In the genomic region with DNA sequence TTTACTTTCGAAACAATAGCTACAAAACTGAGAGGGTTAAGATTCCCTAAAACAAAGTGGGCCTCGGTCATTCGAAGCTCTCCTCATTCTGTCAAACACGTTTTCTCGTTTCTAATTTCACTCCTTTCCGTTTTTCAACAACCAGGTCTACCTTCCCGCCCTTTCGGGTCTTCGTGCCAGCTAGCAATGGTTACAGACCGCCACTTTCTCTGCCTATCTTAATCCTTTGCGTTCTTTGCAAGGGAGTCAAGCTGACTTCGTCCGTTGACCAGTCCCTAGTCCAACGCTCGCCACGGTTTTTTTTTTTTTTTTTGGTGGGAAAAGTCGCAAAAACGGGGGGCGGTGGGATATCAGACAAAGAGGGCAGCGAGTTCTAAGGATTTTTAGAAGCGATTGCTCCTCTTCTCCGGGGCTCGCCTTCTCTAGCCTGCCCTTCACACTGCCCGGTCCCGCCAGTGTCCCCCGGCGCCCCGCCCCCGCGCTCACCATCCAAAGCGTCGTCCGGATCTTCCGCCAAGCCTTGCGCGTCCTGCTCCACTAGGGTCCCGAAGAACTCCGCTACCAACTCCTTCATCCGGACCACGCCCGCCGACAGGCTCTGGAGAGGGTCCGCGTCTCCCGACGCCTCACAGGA, we compare ENCODE assay signal across 9 mouse cellular contexts. TPM values are rescaled to one million over a fixed set of nuclear protein-coding genes. Genes with fewer than 3 reads are reported as not detected.
DNase-seq lines count a peak whose midpoint lies in the region; ATAC-seq and TF ChIP-seq lines count a peak whose summit lies in the region.
"Had no signal": no experiment of that assay in that cellular context is flagged by ENCODE, and none has a peak within 500 bp of the region (broad histone marks: within the 10 kb centered on the region; RNA-seq: fewer than 3 reads in every experiment).

No protein-coding gene starts in this region.

- H3K27ac ChIP-seq in heart, embryonic 12.5 days (ENCODE audit: poor library complexity, severe bottlenecking), result peak overlapping the region; percentile 82
- H3K27ac ChIP-seq in heart, embryonic 14.5 days (replicated peaks in 1 of 2; ENCODE audit: control insufficient read depth in 1 of 2, insufficient read depth in 1 of 2, low read depth in 2 of 2, low read length in 2 of 2), result peak overlapping the region; percentile 88 to 89
- peak overlapping the region; percentile 67 for H3K27ac ChIP-seq in liver, embryonic 14.5 days
- peak overlapping the region; percentile 81 for H3K27ac ChIP-seq in stomach, postnatal 0 days (replicated peaks)

- peak; percentile 86 for ATAC-seq in heart, embryonic 12.5 days (ENCODE audit: insufficient number of reproducible peaks, low FRiP score)
- peak; percentile 83 for ATAC-seq in heart, embryonic 14.5 days (ENCODE audit: insufficient number of reproducible peaks, insufficient read depth, low FRiP score, low read depth)
- ATAC-seq in liver, embryonic 14.5 days (ENCODE audit: insufficient read depth), result peak; percentile 78
- peak; percentile 83 for ATAC-seq in stomach, postnatal 0 days (ENCODE audit: low FRiP score, low TSS enrichment)

- peak overlapping the region; percentile 76 for H3K9ac ChIP-seq in heart, embryonic 12.5 days
- H3K9ac ChIP-seq in heart, embryonic 14.5 days (ENCODE audit: low read length), result peak overlapping the region; percentile 92
- H3K9ac ChIP-seq in liver, embryonic 14.5 days (replicated peaks), result peak overlapping the region; percentile 79
- peak overlapping the region; percentile 60 for H3K9ac ChIP-seq in stomach, postnatal 0 days (ENCODE audit: low read length)

- no peak for DNase-seq in heart, adult 8-10 months (ENCODE audit: low spot score)
- DNase-seq in ZHBTc4 (ENCODE audit: low read depth, low spot score), result peak; percentile 29
- no peak for DNase-seq in liver, embryonic 14.5 days (ENCODE audit: low read depth in 3 of 3, low spot score in 3 of 3)
- DNase-seq in stomach, postnatal 0 days (ENCODE audit: low spot score), result no peak
- DNase-seq in layer of hippocampus, postnatal 14 days (ENCODE audit: low spot score in 2 of 2), result no peak
- DNase-seq in cerebellum, postnatal 14 days, result no peak

- H3K4me3 ChIP-seq in heart, embryonic 12.5 days, result peak overlapping the region; percentile 79
- H3K4me3 ChIP-seq in heart, embryonic 14.5 days (ENCODE audit: control insufficient read depth in 1 of 2, insufficient read depth in 1 of 2, low read depth in 1 of 2, low read length in 2 of 2), result peak overlapping the region; percentile 73 to 87
- H3K4me3 ChIP-seq in liver, embryonic 14.5 days (ENCODE audit: insufficient read depth in 1 of 2, low read depth in 2 of 2, low read length in 2 of 2), result peak overlapping the region; percentile 87 to 96
- peak overlapping the region; percentile 89 for H3K4me3 ChIP-seq in stomach, postnatal 0 days (ENCODE audit: low read depth, low read length)

- H3K9me3 ChIP-seq in heart, embryonic 12.5 days (replicated peaks), result no peaks in the 10 kb centered on the region
- no peaks in the 10 kb centered on the region for H3K9me3 ChIP-seq in heart, embryonic 14.5 days (ENCODE audit: control insufficient read depth, low read length)
- H3K9me3 ChIP-seq in liver, embryonic 14.5 days (ENCODE audit: control insufficient read depth, low read length), result no peaks in the 10 kb centered on the region
- H3K9me3 ChIP-seq in stomach, postnatal 0 days (ENCODE audit: control insufficient read depth, low read length), result no peaks in the 10 kb centered on the region

- peak overlapping the region; percentile 70 for H3K4me2 ChIP-seq in heart, embryonic 12.5 days
- peak overlapping the region; percentile 71 for H3K4me2 ChIP-seq in heart, embryonic 14.5 days (ENCODE audit: low read length)
- peak overlapping the region; percentile 97 for H3K4me2 ChIP-seq in liver, embryonic 14.5 days (ENCODE audit: low read depth)
- H3K4me2 ChIP-seq in stomach, postnatal 0 days (replicated peaks; ENCODE audit: low read depth), result peak overlapping the region; percentile 78

- no peak for TF ChIP-seq CTCF in liver, embryonic 14.5 days (IDR thresholded peaks at IDR 0.05; ENCODE audit: low read depth)
- TF ChIP-seq CTCF in stomach, postnatal 0 days (IDR thresholded peaks at IDR 0.05; ENCODE audit: low read depth), result no peak

- H3K27me3 ChIP-seq in heart, embryonic 12.5 days (replicated peaks), result no peaks in the 10 kb centered on the region
- H3K27me3 ChIP-seq in heart, embryonic 14.5 days (ENCODE audit: control insufficient read depth, insufficient read depth, low read length), result no peaks in the 10 kb centered on the region
- no peaks in the 10 kb centered on the region for H3K27me3 ChIP-seq in liver, embryonic 14.5 days (ENCODE audit: control insufficient read depth, insufficient read depth, low read length)
- H3K27me3 ChIP-seq in stomach, postnatal 0 days (ENCODE audit: control insufficient read depth, insufficient read depth, low read length), result no peaks in the 10 kb centered on the region

- no peak for TF ChIP-seq EP300 in liver, embryonic 14.5 days (IDR thresholded peaks at IDR 0.05; ENCODE audit: low read depth)
- no peak for TF ChIP-seq EP300 in stomach, postnatal 0 days (optimal IDR thresholded peaks at IDR 0.05)

- H3K4me1 ChIP-seq in heart, embryonic 12.5 days (replicated peaks), result peaks cover 27% of the 10 kb centered on the region
- peaks cover 8 to 16% of the 10 kb centered on the region in 2 experiments for H3K4me1 ChIP-seq in heart, embryonic 14.5 days (ENCODE audit: control insufficient read depth in 2 of 2, insufficient read depth in 2 of 2, low read length in 2 of 2)
- H3K4me1 ChIP-seq in liver, embryonic 14.5 days (replicated peaks; ENCODE audit: control insufficient read depth in 2 of 2, insufficient read depth in 2 of 2, low read length in 1 of 2), result peaks cover 10 to 12% of the 10 kb centered on the region in 2 experiments
- H3K4me1 ChIP-seq in stomach, postnatal 0 days (replicated peaks; ENCODE audit: control insufficient read depth, insufficient read depth), result no peaks in the 10 kb centered on the region; the same call in 1 of the 2 replicates

- under 1% methylated on average over 46 of the region's 46 CpGs for WGBS in heart, embryonic 12.5 days
- under 1% methylated on average over 46 of the region's 46 CpGs for WGBS in heart, embryonic 14.5 days
- WGBS in liver, embryonic 14.5 days (ENCODE audit: insufficient replicate concordance), result under 1% methylated on average over 46 of the region's 46 CpGs
- WGBS in stomach, postnatal 0 days, result 1% methylated on average over 46 of the region's 46 CpGs

- peaks cover 7% of the 10 kb centered on the region; the same call in 1 of the 2 replicates for H3K36me3 ChIP-seq in heart, embryonic 12.5 days
- H3K36me3 ChIP-seq in heart, embryonic 14.5 days (ENCODE audit: control insufficient read depth, insufficient read depth, low read length), result peaks cover 13% of the 10 kb centered on the region
- H3K36me3 ChIP-seq in liver, embryonic 14.5 days (replicated peaks; ENCODE audit: control insufficient read depth, insufficient read depth, low read depth), result peaks cover 3% of the 10 kb centered on the region
- no peaks in the 10 kb centered on the region for H3K36me3 ChIP-seq in stomach, postnatal 0 days (ENCODE audit: control insufficient read depth, insufficient read depth, low read length)

RNA-seq across cellular contexts. Expression of gene Gm28051, which starts 0.4 kb away (rescaled TPM):
- not detected in 2 replicates for polyA plus RNA-seq in heart, embryonic 12.5 days (2016; fragmentation: Nextera tagmentation; extraction: Ambion mirVana)
- total RNA-seq in heart, adult 8-10 months (2022), result not detected
- not detected in 2 replicates for polyA plus RNA-seq in heart, embryonic 14.5 days (2014; fragmentation: Nextera tagmentation; extraction: Ambion mirVana)
- not detected in 2 replicates for polyA plus RNA-seq in liver, embryonic 14.5 days (2012; rRNA removed)
- polyA plus RNA-seq in liver, embryonic 14.5 days (2014; fragmentation: Nextera tagmentation; extraction: Ambion mirVana), result not detected in 2 replicates
- polyA plus RNA-seq in stomach, postnatal 0 days (2015; fragmentation: Nextera tagmentation; extraction: Ambion mirVana), result not detected in 2 replicates
- total RNA-seq in layer of hippocampus, postnatal 14 days (2021), result not detected
- polyA plus RNA-seq: brain, embryonic 14.5 days had no signal

RNA-seq across cellular contexts. Expression of gene Gon7, which starts 0.4 kb away (rescaled TPM):
- 24.4 and 25.2 TPM in 2 replicates for polyA plus RNA-seq in heart, embryonic 12.5 days (2016; fragmentation: Nextera tagmentation; extraction: Ambion mirVana)
- 10 to 100 TPM in 3 of 4 experiments, 1 to 10 TPM in 1; 9.4 to 14.2 (median 10.9) TPM for total RNA-seq in heart, adult 8-10 months (2022)
- 22.9 and 26.5 TPM in 2 replicates for polyA plus RNA-seq in heart, embryonic 14.5 days (2014; fragmentation: Nextera tagmentation; extraction: Ambion mirVana)
- polyA plus RNA-seq in liver, embryonic 14.5 days (2012; rRNA removed), result 4.0 and 6.9 TPM in 2 replicates
- 9.3 and 10.8 TPM in 2 replicates for polyA plus RNA-seq in liver, embryonic 14.5 days (2014; fragmentation: Nextera tagmentation; extraction: Ambion mirVana)
- polyA plus RNA-seq in stomach, postnatal 0 days (2015; fragmentation: Nextera tagmentation; extraction: Ambion mirVana), result 13.6 and 14.7 TPM in 2 replicates
- total RNA-seq in layer of hippocampus, postnatal 14 days (2021), result 10 to 100 TPM; 12.7 to 13.3 TPM

RNA-seq across cellular contexts. Expression of gene Ubr7, which starts 0.6 kb away (rescaled TPM):
- polyA plus RNA-seq in heart, embryonic 12.5 days (2016; fragmentation: Nextera tagmentation; extraction: Ambion mirVana), result 34.7 and 35.1 TPM in 2 replicates
- 10 to 100 TPM; 23.1 to 24.9 (median 24.7) TPM for total RNA-seq in heart, adult 8-10 months (2022)
- polyA plus RNA-seq in heart, embryonic 14.5 days (2014; fragmentation: Nextera tagmentation; extraction: Ambion mirVana), result 33.8 and 35.0 TPM in 2 replicates
- 11.4 and 16.1 TPM in 2 replicates for polyA plus RNA-seq in liver, embryonic 14.5 days (2012; rRNA removed)
- 25.3 and 25.7 TPM in 2 replicates for polyA plus RNA-seq in liver, embryonic 14.5 days (2014; fragmentation: Nextera tagmentation; extraction: Ambion mirVana)
- 16.1 and 16.3 TPM in 2 replicates for polyA plus RNA-seq in stomach, postnatal 0 days (2015; fragmentation: Nextera tagmentation; extraction: Ambion mirVana)
- total RNA-seq in layer of hippocampus, postnatal 14 days (2021), result 10 to 100 TPM; 30.9 to 31.4 TPM

RNA-seq across cellular contexts. Expression of gene Gm20604, which starts 1.3 kb away (rescaled TPM):
- polyA plus RNA-seq in heart, embryonic 12.5 days (2016; fragmentation: Nextera tagmentation; extraction: Ambion mirVana), result 19.1 and 19.5 TPM in 2 replicates
- total RNA-seq in heart, adult 8-10 months (2022), result 1 to 10 TPM; 3.6 to 4.5 (median 3.8) TPM
- 16.8 and 17.3 TPM in 2 replicates for polyA plus RNA-seq in heart, embryonic 14.5 days (2014; fragmentation: Nextera tagmentation; extraction: Ambion mirVana)
- 3.7 and 6.1 TPM in 2 replicates for polyA plus RNA-seq in liver, embryonic 14.5 days (2012; rRNA removed)
- polyA plus RNA-seq in liver, embryonic 14.5 days (2014; fragmentation: Nextera tagmentation; extraction: Ambion mirVana), result 8.1 and 9.3 TPM in 2 replicates
- polyA plus RNA-seq in stomach, postnatal 0 days (2015; fragmentation: Nextera tagmentation; extraction: Ambion mirVana), result 10.3 and 10.6 TPM in 2 replicates
- 10 to 100 TPM; 16.7 to 18.7 TPM for total RNA-seq in layer of hippocampus, postnatal 14 days (2021)

RNA-seq across cellular contexts. Expression of gene Tmem251, which starts 13.6 kb away (rescaled TPM):
- polyA plus RNA-seq in heart, embryonic 12.5 days (2016; fragmentation: Nextera tagmentation; extraction: Ambion mirVana), result 7.1 and 8.2 TPM in 2 replicates
- total RNA-seq in heart, adult 8-10 months (2022), result 1 to 10 TPM; 3.5 to 4.7 (median 4.4) TPM
- 7.6 TPM in 2 replicates for polyA plus RNA-seq in heart, embryonic 14.5 days (2014; fragmentation: Nextera tagmentation; extraction: Ambion mirVana)
- polyA plus RNA-seq in liver, embryonic 14.5 days (2012; rRNA removed), result 2.0 TPM in 2 replicates
- polyA plus RNA-seq in liver, embryonic 14.5 days (2014; fragmentation: Nextera tagmentation; extraction: Ambion mirVana), result 6.6 and 6.7 TPM in 2 replicates
- polyA plus RNA-seq in stomach, postnatal 0 days (2015; fragmentation: Nextera tagmentation; extraction: Ambion mirVana), result 10.5 and 10.9 TPM in 2 replicates
- total RNA-seq in layer of hippocampus, postnatal 14 days (2021), result 1 to 10 TPM; 4.9 to 5.3 TPM
